Mouse (Mus musculus): ENCODE results near the gene Dusp11.
"Not testable (repeated sequence)": the region's sequence is repeated elsewhere in the genome, so short reads cannot be mapped to it uniquely, and the experiment has no call there.

GRCm38 (mm10) chr6:85978736-85979135, 17.3 kb upstream of the Dusp11 start:
- not testable (repeated sequence) for TF ChIP-seq CTCF (IDR thresholded peaks at IDR 0.05); POLR2A (IDR thresholded peaks at IDR 0.05; ENCODE audit: insufficient read depth, low read depth, low read length)
